Mouse (Mus musculus): ENCODE results near the gene Pkp3. TPM values are rescaled to one million over a fixed set of nuclear protein-coding genes. Genes with fewer than 3 reads are reported as not detected.

Gene Pkp3
- polyA plus RNA-seq, 1 experiment from 2014 or later, result 14.4 TPM

- Histone ChIP-seq H3K9ac (replicated peaks; ENCODE audit: low read depth) (peak overlapping the region; percentile 51), H3K27ac (ENCODE audit: low read length) (peak overlapping the region; percentile 70), H3K4me3 (ENCODE audit: low read depth, low read length) (peak overlapping the region; percentile 46), H3K4me1 (ENCODE audit: insufficient read depth, low read depth, low read length) (no peaks in the 10 kb centered on the region; the same call in 1 of the 2 replicates), H3K27me3 (replicated peaks; ENCODE audit: insufficient read depth, low read length) (no peaks in the 10 kb centered on the region), H3K36me3 (ENCODE audit: insufficient read depth, low read length) (no peaks in the 10 kb centered on the region), H3K4me2 (replicated peaks; ENCODE audit: low read depth, low read length) (peak overlapping the region; percentile 69), H3K9me3 (ENCODE audit: low read length) (no peaks in the 10 kb centered on the region)
- no peak for ATAC-seq
- WGBS, result 2% methylated on average over 15 of the region's 15 CpGs
- TF ChIP-seq CTCF (IDR thresholded peaks at IDR 0.05) (no peak), EP300 (IDR thresholded peaks at IDR 0.05) (no peak)
- no peak for DNase-seq (ENCODE audit: low spot score)
Observed at GRCm38 (mm10) chr7:141123517-141123856, 45.5 kb downstream of the Pkp3 start.

- Histone ChIP-seq H3K36me3 (ENCODE audit: insufficient read depth, low read length) (no peaks in the 10 kb centered on the region), H3K4me3 (ENCODE audit: low read depth, low read length) (peak overlapping the region; percentile 89), H3K9me3 (ENCODE audit: low read length) (no peaks in the 10 kb centered on the region), H3K27me3 (replicated peaks; ENCODE audit: insufficient read depth, low read length) (no peaks in the 10 kb centered on the region), H3K4me1 (ENCODE audit: insufficient read depth, low read depth, low read length) (peaks cover 13% of the 10 kb centered on the region; the same call in 1 of the 2 replicates), H3K4me2 (replicated peaks; ENCODE audit: low read depth, low read length) (peak overlapping the region; percentile 81), H3K27ac (ENCODE audit: low read length) (peak overlapping the region; percentile 38; the same call in 1 of the 2 replicates), H3K9ac (replicated peaks; ENCODE audit: low read depth) (peak overlapping the region; percentile 76)
- no peak for TF ChIP-seq EP300 (IDR thresholded peaks at IDR 0.05)
- no peak for TF ChIP-seq CTCF (IDR thresholded peaks at IDR 0.05)
- DNase-seq (ENCODE audit: low spot score), result peak; percentile 92
- ATAC-seq, result peak; percentile 100
- 1% methylated on average over 55 of the region's 59 CpGs for WGBS
Observed at GRCm38 (mm10) chr7:141131024-141131820, 53.2 kb downstream of the Pkp3 start.

- Histone ChIP-seq H3K27me3 (replicated peaks; ENCODE audit: insufficient read depth, low read length) (no peaks in the 10 kb centered on the region), H3K4me3 (ENCODE audit: low read depth, low read length) (peak overlapping the region; percentile 89), H3K4me2 (replicated peaks; ENCODE audit: low read depth, low read length) (peak overlapping the region; percentile 81), H3K27ac (ENCODE audit: low read length) (no peak overlapping the region), H3K36me3 (ENCODE audit: insufficient read depth, low read length) (peaks cover 3% of the 10 kb centered on the region; the same call in 1 of the 2 replicates), H3K9me3 (ENCODE audit: low read length) (no peaks in the 10 kb centered on the region), H3K4me1 (ENCODE audit: insufficient read depth, low read depth, low read length) (peaks cover 13% of the 10 kb centered on the region; the same call in 1 of the 2 replicates), H3K9ac (replicated peaks; ENCODE audit: low read depth) (peak overlapping the region; percentile 76)
- ATAC-seq (no peak), DNase-seq (ENCODE audit: low spot score) (no peak)
- WGBS, result 53% methylated on average over 12 of the region's 12 CpGs
- TF ChIP-seq EP300 (IDR thresholded peaks at IDR 0.05) (no peak), CTCF (IDR thresholded peaks at IDR 0.05) (no peak)
Observed at GRCm38 (mm10) chr7:141131904-141132755, 54.1 kb downstream of the Pkp3 start.

Other genes starting within 250 kb of the Pkp3 start
- gene Urah, start 243.2 kb upstream of the Pkp3 start, polyA plus RNA-seq (2015; fragmentation: Nextera tagmentation; extraction: Ambion mirVana), result 12.6 and 15.0 TPM in 2 replicates
- 25.9 and 27.0 TPM in 2 replicates for gene Scgb1c1, start 232.7 kb upstream of the Pkp3 start, polyA plus RNA-seq (2015; fragmentation: Nextera tagmentation; extraction: Ambion mirVana)
- not detected in 2 replicates for gene Odf3, start 230.4 kb upstream of the Pkp3 start, polyA plus RNA-seq (2015; fragmentation: Nextera tagmentation; extraction: Ambion mirVana)
- gene Gm45785, start 221.9 kb upstream of the Pkp3 start, polyA plus RNA-seq (2015; fragmentation: Nextera tagmentation; extraction: Ambion mirVana), result not detected in 2 replicates
- gene Ric8a, start 221.3 kb upstream of the Pkp3 start, polyA plus RNA-seq (2015; fragmentation: Nextera tagmentation; extraction: Ambion mirVana), result 63.6 and 68.0 TPM in 2 replicates
- 69.1 and 81.7 TPM in 2 replicates for gene Bet1l, start 220.6 kb upstream of the Pkp3 start, polyA plus RNA-seq (2015; fragmentation: Nextera tagmentation; extraction: Ambion mirVana)
- 157 and 164 TPM in 2 replicates for gene Psmd13, start 196.2 kb upstream of the Pkp3 start, polyA plus RNA-seq (2015; fragmentation: Nextera tagmentation; extraction: Ambion mirVana)
- 23.7 and 25.8 TPM in 2 replicates for gene Sirt3, start 195.9 kb upstream of the Pkp3 start, polyA plus RNA-seq (2015; fragmentation: Nextera tagmentation; extraction: Ambion mirVana)
- gene Cox8b, start 177.8 kb upstream of the Pkp3 start, polyA plus RNA-seq (2015; fragmentation: Nextera tagmentation; extraction: Ambion mirVana), result 13.1 and 18.3 TPM in 2 replicates
- 0.07 and 0.10 TPM in 2 replicates for gene Nlrp6, start 157.3 kb upstream of the Pkp3 start, polyA plus RNA-seq (2015; fragmentation: Nextera tagmentation; extraction: Ambion mirVana)
- gene Pgghg, start 136.8 kb upstream of the Pkp3 start, polyA plus RNA-seq (2015; fragmentation: Nextera tagmentation; extraction: Ambion mirVana), result 12.7 and 14.4 TPM in 2 replicates
- 1.6 and 1.8 TPM in 2 replicates for gene Ifitm5, start 127.9 kb upstream of the Pkp3 start, polyA plus RNA-seq (2015; fragmentation: Nextera tagmentation; extraction: Ambion mirVana)
- gene Gm45717, start 122.3 kb upstream of the Pkp3 start, polyA plus RNA-seq (2015; fragmentation: Nextera tagmentation; extraction: Ambion mirVana), result 0.31 TPM in 1 of 2 replicates, not detected in the other
- gene Ifitm2, start 122.2 kb upstream of the Pkp3 start, polyA plus RNA-seq (2015; fragmentation: Nextera tagmentation; extraction: Ambion mirVana), result 1,373 and 1,710 TPM in 2 replicates
- gene Ifitm1, start 111.0 kb upstream of the Pkp3 start, polyA plus RNA-seq (2015; fragmentation: Nextera tagmentation; extraction: Ambion mirVana), result 402 and 510 TPM in 2 replicates
- 779 and 1,037 TPM in 2 replicates for gene Ifitm3, start 67.4 kb upstream of the Pkp3 start, polyA plus RNA-seq (2015; fragmentation: Nextera tagmentation; extraction: Ambion mirVana)
- gene Ifitm6, start 60.3 kb upstream of the Pkp3 start, polyA plus RNA-seq (2015; fragmentation: Nextera tagmentation; extraction: Ambion mirVana), result 7.4 and 7.7 TPM in 2 replicates
- gene Gm17387, start 49.1 kb upstream of the Pkp3 start, polyA plus RNA-seq (2015; fragmentation: Nextera tagmentation; extraction: Ambion mirVana), result not detected in 2 replicates
- gene B4galnt4, start 17.1 kb upstream of the Pkp3 start, polyA plus RNA-seq (2015; fragmentation: Nextera tagmentation; extraction: Ambion mirVana), result 0.13 and 0.20 TPM in 2 replicates
- 27.1 and 30.5 TPM in 2 replicates for gene Sigirr, start 22.4 kb downstream of the Pkp3 start, polyA plus RNA-seq (2015; fragmentation: Nextera tagmentation; extraction: Ambion mirVana)
- gene Ano9, start 39.6 kb downstream of the Pkp3 start, polyA plus RNA-seq (2015; fragmentation: Nextera tagmentation; extraction: Ambion mirVana), result 1.5 and 3.1 TPM in 2 replicates
- 39.1 and 45.7 TPM in 2 replicates for gene Ptdss2, start 44.2 kb downstream of the Pkp3 start, polyA plus RNA-seq (2015; fragmentation: Nextera tagmentation; extraction: Ambion mirVana)
- gene Rnh1, start 94.6 kb downstream of the Pkp3 start, polyA plus RNA-seq (2015; fragmentation: Nextera tagmentation; extraction: Ambion mirVana), result 181 and 187 TPM in 2 replicates
- gene Hras, start 115.8 kb downstream of the Pkp3 start, polyA plus RNA-seq (2015; fragmentation: Nextera tagmentation; extraction: Ambion mirVana), result 121 and 126 TPM in 2 replicates
- 6.8 and 7.4 TPM in 2 replicates for gene Lrrc56, start 115.9 kb downstream of the Pkp3 start, polyA plus RNA-seq (2015; fragmentation: Nextera tagmentation; extraction: Ambion mirVana)
- 0.97 and 1.0 TPM in 2 replicates for gene Lmntd2, start 135.9 kb downstream of the Pkp3 start, polyA plus RNA-seq (2015; fragmentation: Nextera tagmentation; extraction: Ambion mirVana)
- gene Rassf7, start 137.6 kb downstream of the Pkp3 start, polyA plus RNA-seq (2015; fragmentation: Nextera tagmentation; extraction: Ambion mirVana), result 93.6 and 98.7 TPM in 2 replicates
- 26.6 and 32.0 TPM in 2 replicates for gene Phrf1, start 150.6 kb downstream of the Pkp3 start, polyA plus RNA-seq (2015; fragmentation: Nextera tagmentation; extraction: Ambion mirVana)
- gene Irf7, start 188.3 kb downstream of the Pkp3 start, polyA plus RNA-seq (2015; fragmentation: Nextera tagmentation; extraction: Ambion mirVana), result 12.6 and 15.8 TPM in 2 replicates
- not detected in 2 replicates for gene Cdhr5, start 198.6 kb downstream of the Pkp3 start, polyA plus RNA-seq (2015; fragmentation: Nextera tagmentation; extraction: Ambion mirVana)
- 1.0 and 1.3 TPM in 2 replicates for gene Sct, start 200.9 kb downstream of the Pkp3 start, polyA plus RNA-seq (2015; fragmentation: Nextera tagmentation; extraction: Ambion mirVana)
- 0.12 and 0.17 TPM in 2 replicates for gene Drd4, start 213.8 kb downstream of the Pkp3 start, polyA plus RNA-seq (2015; fragmentation: Nextera tagmentation; extraction: Ambion mirVana)
- gene Deaf1, start 249.5 kb downstream of the Pkp3 start, polyA plus RNA-seq (2015; fragmentation: Nextera tagmentation; extraction: Ambion mirVana), result 35.7 and 40.8 TPM in 2 replicates
- 34.7 and 44.1 TPM in 2 replicates for gene Tmem80, start 249.5 kb downstream of the Pkp3 start, polyA plus RNA-seq (2015; fragmentation: Nextera tagmentation; extraction: Ambion mirVana)